Mouse (Mus musculus) kidney, embryonic 14.5 days (tissue): ENCODE data around the gene Ccdc9b. TPM values are rescaled to one million over a fixed set of nuclear protein-coding genes. Genes with fewer than 3 reads are reported as not detected.

ENCODE experiments used
- ATAC-seq: fragments of 200-750 bp; cut with Nextera tagmentation; 2 replicates; pipeline ENCODE4 v1.8.0; 2017; ENCODE audit warnings: moderate number of reproducible peaks, mild to moderate bottlenecking, moderate TSS enrichment, moderate library complexity; ENCODE audit not compliant: low FRiP score, low TSS enrichment
- H3K27ac ChIP-seq: fragments of 300-500 bp; sonication (generic); 2 replicates; pipeline ENCODE4 v1.5.1; 2014; ENCODE audit warnings: low read depth, mild to moderate bottlenecking, low read length, moderate library complexity, mixed read lengths
- H3K27me3 ChIP-seq: fragments of 300-500 bp; sonication (generic); 2 replicates; pipeline ENCODE4 v1.6.1; 2014; ENCODE audit warnings: mild to moderate bottlenecking, low read length; ENCODE audit not compliant: control insufficient read depth, insufficient read depth
- H3K36me3 ChIP-seq: fragments of 300-500 bp; sonication (generic); 2 replicates; pipeline ENCODE4 v1.6.1; 2014; ENCODE audit warnings: low read length, mixed read lengths; ENCODE audit not compliant: control insufficient read depth, insufficient read depth
- H3K4me1 ChIP-seq: fragments of 300-500 bp; sonication (generic); 2 replicates; pipeline ENCODE4 v1.6.1; 2014; ENCODE audit warnings: low read length, mixed read lengths; ENCODE audit not compliant: control insufficient read depth, insufficient read depth
- H3K4me2 ChIP-seq: fragments of 300-500 bp; sonication (generic); replicated peaks from 2 replicates; pipeline ENCODE4 v1.6.1; 2014; ENCODE audit warnings: low read depth, mild to moderate bottlenecking, low read length
- H3K4me3 ChIP-seq: fragments of 300-500 bp; sonication (generic); 2 replicates; pipeline ENCODE4 v1.5.1; 2014; ENCODE audit warnings: mild to moderate bottlenecking, low read length
- H3K9ac ChIP-seq: fragments of 300-500 bp; sonication (generic); 2 replicates; pipeline ENCODE4 v1.6.1; 2014; ENCODE audit warnings: low read depth, mild to moderate bottlenecking, low read length, moderate library complexity
- H3K9me3 ChIP-seq: fragments of 300-500 bp; sonication (generic); 2 replicates; pipeline ENCODE4 v1.6.1; 2016; ENCODE audit warnings: low read length; ENCODE audit not compliant: control insufficient read depth
- WGBS: fragments of 180-500 bp; shearing (Covaris S2); extraction: QIAGEN DNeasy Blood & Tissue Kit; methylation state at CpG from one replicate; pipeline ENCODE4 v1.1.7; 2014; 5-methylcytosine and 5-hydroxymethylcytosine counted together
- polyA plus RNA-seq: library from polyadenylated mRNA; unstranded; fragments of >200 nt; fragmentation: Nextera tagmentation; extraction: Ambion mirVana; gene quantifications from 2 replicates; pipeline ENCODE4 v1.2.1, GENCODE M21; 2014

Gene Ccdc9b
- polyA plus RNA-seq, 1 experiment from 2014 or later: 0.68 TPM

DNA sequence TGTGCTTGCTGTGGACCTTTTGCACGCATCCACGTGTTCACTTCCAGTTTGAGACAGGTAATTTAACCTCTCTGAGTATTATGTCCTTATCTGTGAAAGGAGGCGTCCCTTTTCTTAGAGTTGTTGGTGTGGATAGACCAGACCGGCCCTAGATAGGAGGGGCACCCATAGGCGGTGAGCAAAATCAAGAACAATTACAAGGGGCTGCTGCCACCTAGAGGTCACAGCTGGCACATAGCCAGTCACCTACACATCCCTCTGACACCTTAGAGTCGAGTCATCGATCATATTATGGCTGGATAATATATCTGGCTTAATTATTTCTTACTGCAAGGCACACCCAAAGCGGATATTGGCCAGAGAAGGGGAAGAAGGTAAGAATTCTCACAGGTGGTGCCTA, 2.6 kb downstream of the Ccdc9b start:
- 13% methylated on average over 8 of the region's 8 CpGs for WGBS
- no peaks in the 10 kb centered on the region for H3K9me3 ChIP-seq
- no peak overlapping the region for H3K4me2 ChIP-seq
- H3K4me3 ChIP-seq: no peak overlapping the region
- no peaks in the 10 kb centered on the region for H3K36me3 ChIP-seq
- ATAC-seq: no peak
- no peak overlapping the region for H3K27ac ChIP-seq
- peaks cover 5% of the 10 kb centered on the region; the same call in 1 of the 2 replicates for H3K27me3 ChIP-seq
- peaks cover 22% of the 10 kb centered on the region for H3K4me1 ChIP-seq
- no peak overlapping the region for H3K9ac ChIP-seq

GRCm38 (mm10) chr2:118756103-118756502, 6.4 kb downstream of the Ccdc9b start:
- no peak for ATAC-seq
- no peak overlapping the region for H3K4me2 ChIP-seq
- peaks cover 5% of the 10 kb centered on the region; the same call in 1 of the 2 replicates for H3K27me3 ChIP-seq
- H3K27ac ChIP-seq: no peak overlapping the region
- whole genome bisulfite sequencing: 78% methylated on average over 4 of the region's 4 CpGs
- H3K4me1 ChIP-seq: 0 out of 2 replicates have a peak, but pooled peaks cover 4% of the 10 kb centered on the region
- H3K9ac ChIP-seq: no peak overlapping the region
- H3K9me3 ChIP-seq: no peaks in the 10 kb centered on the region
- no peaks in the 10 kb centered on the region for H3K36me3 ChIP-seq
- no peak overlapping the region for H3K4me3 ChIP-seq

- 87% methylated on average over 6 of the region's 6 CpGs for WGBS
Measured at GRCm38 (mm10) chr2:118755407-118755806, 7.1 kb downstream of the Ccdc9b start.

GRCm38 (mm10) chr2:118754143-118754542, 8.3 kb downstream of the Ccdc9b start:
- Histone ChIP-seq H3K4me1 (0 out of 2 replicates have a peak, but pooled peaks cover 4% of the 10 kb centered on the region), H3K27ac (no peak overlapping the region), H3K9me3 (no peaks in the 10 kb centered on the region), H3K36me3 (peaks cover 4% of the 10 kb centered on the region; the same call in 1 of the 2 replicates), H3K9ac (no peak overlapping the region), H3K27me3 (peaks cover 5% of the 10 kb centered on the region; the same call in 1 of the 2 replicates), H3K4me2 (no peak overlapping the region), H3K4me3 (no peak overlapping the region)
- WGBS: 89% methylated on average over 5 of the region's 5 CpGs
- ATAC-seq: no peak

More at GRCm38 (mm10) chr2:118755407-118755806, 7.1 kb downstream of the Ccdc9b start:
- no peaks in the 10 kb centered on the region for H3K36me3 ChIP-seq
- H3K4me3 ChIP-seq: no peak overlapping the region
- no peak overlapping the region for H3K9ac ChIP-seq
- ATAC-seq: no peak
- H3K27me3 ChIP-seq: peaks cover 5% of the 10 kb centered on the region; the same call in 1 of the 2 replicates
- H3K4me2 ChIP-seq: no peak overlapping the region
- H3K27ac ChIP-seq: no peak overlapping the region
- H3K9me3 ChIP-seq: no peaks in the 10 kb centered on the region
- H3K4me1 ChIP-seq: 0 out of 2 replicates have a peak, but pooled peaks cover 4% of the 10 kb centered on the region

DNA sequence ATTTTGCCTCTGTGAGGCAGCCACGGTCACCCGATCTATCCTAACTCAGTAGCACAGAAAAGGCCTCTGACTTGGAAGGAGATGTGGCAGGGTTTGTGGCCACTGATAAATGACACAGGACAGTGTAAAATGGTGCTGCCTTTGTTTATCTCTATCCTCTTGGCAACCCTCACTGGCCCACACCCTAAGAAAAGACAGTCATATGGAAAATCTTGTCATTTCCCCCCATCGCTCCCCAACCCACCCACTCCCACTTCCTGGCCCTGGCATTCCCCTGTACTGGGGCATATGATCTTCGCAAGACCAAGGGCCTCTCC, 9.7 kb downstream of the Ccdc9b start:
- peaks cover 4% of the 10 kb centered on the region; the same call in 1 of the 2 replicates for H3K36me3 ChIP-seq
- peaks cover 4% of the 10 kb centered on the region; the same call in 1 of the 2 replicates for H3K27me3 ChIP-seq
- 0 out of 2 replicates have a peak, but pooled peaks cover 4% of the 10 kb centered on the region for H3K4me1 ChIP-seq
- no peak overlapping the region for H3K27ac ChIP-seq
- WGBS: 52% methylated on average over 4 of the region's 4 CpGs
- H3K9ac ChIP-seq: no peak overlapping the region
- ATAC-seq: no peak
- no peak overlapping the region for H3K4me3 ChIP-seq
- H3K4me2 ChIP-seq: no peak overlapping the region
- no peaks in the 10 kb centered on the region for H3K9me3 ChIP-seq

DNA sequence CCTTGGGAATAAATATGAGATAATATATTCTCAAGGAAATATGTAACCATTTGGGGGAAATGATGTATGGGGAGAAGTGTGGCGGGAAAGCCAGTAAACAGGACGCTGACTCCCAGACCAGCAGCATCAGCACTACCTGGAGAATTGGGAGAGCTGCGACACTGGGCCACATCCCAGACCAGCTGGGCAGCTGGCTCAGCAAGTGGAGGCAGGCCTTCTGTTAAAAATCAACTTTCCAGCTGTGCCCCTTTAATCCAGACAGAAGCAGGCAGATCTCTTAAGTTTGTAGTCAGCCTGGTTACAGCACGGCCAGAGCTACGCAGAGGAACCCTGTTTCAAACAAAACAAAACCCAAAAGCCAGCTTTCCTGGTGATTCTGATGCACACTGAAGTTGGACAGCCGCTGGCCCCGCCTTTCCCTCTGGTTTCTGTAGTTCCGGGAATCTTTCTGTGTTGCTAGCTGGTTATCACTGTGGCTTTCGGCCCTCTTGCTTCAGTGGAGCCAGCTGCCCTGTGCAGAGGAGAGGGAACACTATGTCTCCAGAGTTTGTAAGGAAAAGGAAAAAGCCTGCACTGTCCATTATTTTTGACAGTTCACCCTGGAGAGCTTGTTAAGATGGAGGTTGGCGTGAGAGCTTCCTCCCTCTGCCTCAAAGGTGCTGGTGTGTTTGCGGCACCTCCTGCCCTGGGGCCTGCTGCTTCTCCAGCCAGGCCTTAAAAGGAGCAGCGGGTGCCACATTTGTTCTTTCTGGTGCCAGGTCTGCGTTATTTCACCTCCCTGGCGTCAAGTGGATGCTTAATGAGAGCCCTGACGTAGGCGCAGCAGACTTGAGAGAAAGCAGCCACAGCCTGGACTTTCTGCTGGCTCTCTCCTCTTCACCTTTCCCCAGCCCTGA, 10.3 kb downstream of the Ccdc9b start:
- ATAC-seq: no peak
- Histone ChIP-seq H3K9me3 (no peaks in the 10 kb centered on the region), H3K4me2 (no peak overlapping the region), H3K27ac (no peak overlapping the region), H3K4me3 (no peak overlapping the region), H3K9ac (no peak overlapping the region), H3K36me3 (peaks cover 4% of the 10 kb centered on the region; the same call in 1 of the 2 replicates), H3K4me1 (peaks cover 6% of the 10 kb centered on the region; the same call in 1 of the 2 replicates), H3K27me3 (0 out of 2 replicates have a peak, but pooled peaks cover 2% of the 10 kb centered on the region)
- WGBS: 64% methylated on average over 16 of the region's 16 CpGs

- 0 out of 2 replicates have a peak, but pooled peaks cover 2% of the 10 kb centered on the region for H3K27me3 ChIP-seq
- whole genome bisulfite sequencing: 83% methylated on average over 8 of the region's 8 CpGs
- H3K27ac ChIP-seq: no peak overlapping the region
Measured at GRCm38 (mm10) chr2:118750476-118750875, 12.0 kb downstream of the Ccdc9b start.

DNA sequence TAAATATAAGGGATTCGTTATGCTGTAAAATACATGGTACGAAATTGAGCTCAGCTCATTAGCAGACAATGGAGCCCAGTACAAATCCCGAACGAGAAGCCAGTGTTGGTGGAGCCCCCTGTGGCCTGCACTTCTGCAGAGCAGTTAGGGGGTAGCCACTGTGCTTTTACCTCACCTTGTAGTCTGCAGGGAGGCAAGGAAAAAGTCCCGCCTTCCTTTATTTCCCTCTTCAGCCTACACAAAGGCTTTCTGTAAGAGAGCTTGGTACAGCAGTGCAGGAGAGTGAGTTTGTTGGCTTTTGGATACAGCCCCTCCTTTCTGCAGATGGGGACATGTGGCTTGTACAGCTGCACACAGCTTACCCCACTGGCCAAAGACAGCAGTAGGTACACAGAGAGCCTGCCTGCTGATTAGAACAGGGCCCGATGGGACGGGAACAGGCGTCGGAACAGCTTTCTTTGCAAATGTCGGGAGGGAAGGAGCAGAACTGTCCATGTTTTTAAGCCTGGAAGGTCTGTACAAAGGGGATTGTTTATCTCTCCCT, 13.0 kb downstream of the Ccdc9b start:
- H3K27me3 ChIP-seq: peaks cover 7% of the 10 kb centered on the region; the same call in 1 of the 2 replicates
- no peak overlapping the region for H3K4me2 ChIP-seq
- no peak overlapping the region for H3K9ac ChIP-seq
- H3K4me1 ChIP-seq: peaks cover 18% of the 10 kb centered on the region
- no peaks in the 10 kb centered on the region for H3K9me3 ChIP-seq
- no peak overlapping the region for H3K27ac ChIP-seq
- peaks cover 4% of the 10 kb centered on the region; the same call in 1 of the 2 replicates for H3K36me3 ChIP-seq
- ATAC-seq: no peak
- WGBS: 67% methylated on average over 10 of the region's 10 CpGs
- H3K4me3 ChIP-seq: no peak overlapping the region

More at GRCm38 (mm10) chr2:118750476-118750875, 12.0 kb downstream of the Ccdc9b start:
- Histone ChIP-seq H3K4me2 (no peak overlapping the region), H3K4me3 (no peak overlapping the region), H3K9me3 (no peaks in the 10 kb centered on the region), H3K36me3 (peaks cover 4% of the 10 kb centered on the region; the same call in 1 of the 2 replicates), H3K4me1 (peaks cover 12% of the 10 kb centered on the region; the same call in 1 of the 2 replicates), H3K9ac (no peak overlapping the region)
- no peak for ATAC-seq
